Mouse (Mus musculus): Measurements from ENCODE around the gene Ptgfrn.

The Ptgfrn gene

DNA sequence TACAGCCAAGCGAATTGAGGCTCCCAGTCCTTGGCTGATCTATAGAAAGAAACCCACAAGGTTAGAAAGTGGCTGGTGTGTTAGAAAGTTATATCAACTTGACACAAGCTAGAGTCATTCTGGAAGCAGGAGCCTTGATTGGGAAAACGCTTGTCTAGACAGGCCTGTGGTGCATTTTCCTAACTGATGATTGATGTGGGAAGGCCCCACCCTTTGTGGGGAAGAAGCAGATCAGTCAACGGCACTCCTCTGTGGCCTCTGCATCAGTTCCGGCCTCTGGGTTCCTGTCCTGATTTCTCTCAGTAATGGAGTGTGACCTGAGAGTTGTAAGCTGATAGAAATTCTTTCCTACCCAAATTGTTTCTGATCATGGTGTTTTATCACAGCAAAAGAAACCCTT lies 76.4 kb downstream of the Ptgfrn start:
- DNase-seq: peak; percentile 57

DNA sequence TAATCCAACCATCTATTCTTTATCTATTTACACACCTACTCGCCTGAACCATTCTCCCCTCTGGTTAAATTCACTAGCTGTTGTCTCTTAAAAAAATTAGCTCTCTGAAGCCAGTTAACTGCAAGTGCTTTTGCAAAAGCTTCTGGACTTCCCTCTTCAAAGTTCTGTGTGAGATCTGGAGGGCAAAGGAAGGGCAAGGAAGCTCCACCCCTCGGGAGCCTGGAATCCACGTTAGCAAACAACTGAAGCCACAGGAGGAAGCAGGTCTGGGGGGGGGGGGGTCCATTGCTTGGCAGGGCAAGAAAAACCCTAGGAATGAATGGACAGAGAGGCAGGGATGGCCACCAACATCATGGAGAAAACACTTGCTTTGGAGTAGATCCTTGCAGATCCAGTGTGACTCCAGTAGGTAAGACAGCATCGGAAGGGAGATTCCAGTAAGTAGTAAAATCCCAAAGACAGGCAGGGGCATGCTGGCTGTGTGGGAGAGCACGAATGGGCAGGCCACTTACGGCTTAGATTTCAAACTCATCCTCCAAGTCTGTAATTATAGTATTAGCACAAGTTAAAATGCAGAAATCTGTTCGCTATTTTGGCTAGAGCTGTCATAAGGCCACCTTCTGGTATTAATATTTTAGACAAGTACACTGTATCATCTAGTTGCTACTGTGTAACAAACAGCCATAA lies 78.5 kb downstream of the Ptgfrn start:
- DNase-seq: peak; percentile 46

DNA sequence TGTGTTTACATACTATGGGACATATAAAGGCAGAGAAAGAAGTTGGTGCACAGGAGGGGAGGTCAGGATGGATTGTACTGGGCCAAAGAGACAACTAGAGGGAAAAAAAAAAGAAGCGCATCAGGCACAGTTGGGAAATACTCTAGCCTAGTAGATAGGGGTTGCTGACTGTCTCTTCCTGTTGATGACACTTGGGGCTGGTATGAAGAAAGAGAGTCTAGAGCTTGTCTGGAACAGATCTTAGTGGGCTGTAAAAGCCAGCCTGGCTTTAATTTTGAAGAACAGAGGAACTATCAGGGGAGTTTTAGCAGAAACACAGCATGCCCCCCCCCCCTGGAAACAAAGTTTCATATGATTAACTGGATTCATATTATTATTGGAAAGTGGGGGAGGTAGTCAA lies 79.4 kb downstream of the Ptgfrn start:
- no peak for DNase-seq

DNA sequence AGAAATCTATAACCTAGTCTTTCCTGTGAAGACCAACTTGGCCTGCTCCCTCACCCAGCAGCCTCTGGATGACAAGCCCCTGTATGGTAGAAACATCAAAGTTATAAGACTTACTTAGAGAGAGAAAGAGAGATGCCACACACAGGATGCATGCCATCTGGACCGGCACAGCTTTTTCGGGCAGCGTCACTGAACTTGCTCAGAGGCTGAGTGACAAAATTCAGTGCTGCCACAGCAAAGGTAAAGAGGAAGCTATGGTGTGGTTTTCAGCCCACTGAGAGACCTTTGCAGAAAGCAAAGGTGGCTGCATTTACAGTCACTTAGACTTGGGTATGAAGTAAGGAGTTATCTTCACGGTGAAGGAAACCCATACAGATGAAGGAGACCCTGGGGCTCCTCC lies 80.7 kb downstream of the Ptgfrn start, which contains the start of gene Cd101:
Gene Cd101, minus strand, starts transcription at position 218 of the 400 bp plus-strand sequence.
- DNase-seq: no peak

DNA sequence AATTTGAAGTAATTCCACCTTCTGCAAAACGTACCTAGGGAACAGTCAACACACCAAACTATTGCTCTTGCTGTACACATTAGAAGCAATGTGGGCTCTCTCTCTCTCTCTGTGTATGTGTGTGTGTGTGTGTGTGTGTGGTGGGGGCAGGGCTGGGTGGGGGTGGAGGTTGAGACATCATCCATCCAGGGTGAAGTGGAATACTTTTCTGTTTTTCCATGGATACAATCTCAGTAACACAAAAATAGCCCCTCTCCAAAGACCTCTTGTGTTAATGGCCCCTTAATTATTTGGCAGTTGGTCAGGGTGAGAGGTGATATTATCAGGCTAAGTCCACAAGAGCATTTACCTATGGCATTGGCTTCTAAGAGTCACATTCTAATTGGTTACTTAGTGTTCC lies 83.3 kb downstream of the Ptgfrn start:
- peak; percentile 32 for DNase-seq

DNA sequence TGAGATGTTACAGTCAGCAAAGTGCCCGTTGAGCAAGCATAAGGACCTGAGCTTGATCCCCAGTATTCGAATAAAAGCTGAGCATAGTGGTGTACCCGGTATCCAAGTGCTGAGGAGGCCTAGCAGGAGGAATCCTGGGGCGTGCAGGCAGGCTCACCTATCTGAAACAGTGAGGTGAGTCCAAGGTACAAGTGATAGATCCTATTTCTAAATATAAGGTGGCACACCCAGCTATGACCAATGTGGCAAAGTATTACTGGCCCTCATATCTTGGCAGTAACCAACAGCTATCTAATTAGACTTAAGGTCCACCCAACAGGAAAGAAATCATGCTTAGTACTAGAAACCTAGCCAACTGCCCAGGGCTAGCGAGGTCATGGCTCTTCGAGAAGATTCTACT lies 87.1 kb downstream of the Ptgfrn start:
- no peak for DNase-seq

DNA sequence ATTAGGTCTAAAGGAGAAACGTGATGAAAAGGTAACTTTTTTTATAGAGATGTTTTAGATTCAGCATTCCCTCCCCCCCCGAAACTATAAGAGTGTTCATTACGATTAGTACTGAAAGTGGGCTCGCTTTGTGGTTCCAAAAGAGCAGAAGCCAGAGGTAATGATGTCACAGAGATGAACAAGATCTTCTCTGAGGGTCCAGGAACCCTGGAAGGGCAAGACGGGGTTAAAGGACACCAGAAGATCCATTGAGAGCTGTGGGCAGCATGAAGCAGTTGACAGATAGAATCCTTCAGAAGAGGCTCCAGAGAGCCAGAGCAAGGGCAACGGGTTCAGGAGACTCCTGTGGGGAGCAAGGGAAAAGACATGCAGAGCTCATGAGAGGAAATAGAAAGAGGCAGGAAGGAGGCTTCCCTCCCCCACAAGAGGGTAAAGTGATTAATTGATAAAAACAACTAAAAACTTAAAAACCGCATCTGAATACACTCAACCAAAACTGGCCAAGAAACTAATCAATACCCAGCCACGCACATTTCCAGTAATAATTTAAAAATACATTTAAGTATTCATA lies 88.5 kb downstream of the Ptgfrn start:
- DNase-seq: no peak

DNA sequence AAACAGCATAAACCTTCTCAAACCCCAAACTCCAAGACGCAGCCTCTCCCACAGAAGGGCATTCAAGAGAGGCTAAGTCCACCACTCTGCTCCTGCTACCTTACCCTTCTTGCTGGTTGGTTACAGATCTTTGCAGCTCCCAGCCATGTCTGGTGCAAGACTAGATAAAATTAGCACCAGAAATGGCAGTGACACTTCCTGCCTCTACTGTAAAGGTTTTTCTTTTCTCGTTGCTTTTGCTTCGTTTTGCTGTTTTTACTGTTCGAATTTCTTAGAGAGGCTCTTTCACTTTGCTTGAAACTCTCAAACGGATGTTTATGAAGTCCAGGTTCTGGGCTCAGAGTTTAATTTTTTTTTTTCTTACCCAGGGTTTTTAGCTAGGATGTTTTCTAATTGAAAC lies 89.0 kb downstream of the Ptgfrn start:
- DNase-seq: no peak

DNA sequence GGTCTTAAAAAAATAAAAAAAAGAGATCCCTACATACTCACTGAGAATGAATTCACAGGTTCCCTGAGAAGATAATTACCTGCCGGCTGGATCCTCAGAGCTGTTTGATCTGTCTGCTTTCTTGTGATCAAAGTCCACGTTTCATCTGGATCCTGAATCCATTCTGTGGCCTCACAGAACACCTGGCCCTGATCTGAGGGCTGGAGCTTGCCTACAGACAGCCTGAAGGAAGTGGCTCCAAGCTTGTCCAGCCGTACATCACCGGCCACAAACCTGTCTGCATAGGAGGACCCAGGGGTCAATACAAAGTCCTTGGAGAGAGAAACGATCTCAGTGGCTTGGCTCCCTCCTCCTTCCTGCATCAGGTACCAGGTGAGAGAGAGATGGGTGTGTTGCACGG lies 91.6 kb downstream of the Ptgfrn start:
- DNase-seq: no peak

DNA sequence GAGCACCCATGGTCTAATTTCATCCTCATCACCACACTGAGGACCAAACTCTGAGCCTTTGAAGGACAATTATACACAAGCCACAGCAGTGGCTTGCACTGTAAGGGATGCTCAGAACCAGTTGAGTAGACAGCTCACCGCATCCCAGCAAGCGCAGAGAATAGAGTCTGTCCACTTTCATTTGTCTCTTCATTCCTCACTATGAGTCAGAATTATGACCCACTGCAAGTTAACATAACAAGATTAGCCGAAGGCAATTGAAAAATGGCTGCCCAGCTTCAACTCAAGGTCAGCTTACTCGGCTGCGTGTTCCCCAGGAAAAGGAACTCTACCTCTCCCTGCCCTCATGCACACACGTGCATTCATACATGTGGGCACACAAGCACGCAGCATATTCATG lies 94.0 kb downstream of the Ptgfrn start:
- no peak for DNase-seq

DNA sequence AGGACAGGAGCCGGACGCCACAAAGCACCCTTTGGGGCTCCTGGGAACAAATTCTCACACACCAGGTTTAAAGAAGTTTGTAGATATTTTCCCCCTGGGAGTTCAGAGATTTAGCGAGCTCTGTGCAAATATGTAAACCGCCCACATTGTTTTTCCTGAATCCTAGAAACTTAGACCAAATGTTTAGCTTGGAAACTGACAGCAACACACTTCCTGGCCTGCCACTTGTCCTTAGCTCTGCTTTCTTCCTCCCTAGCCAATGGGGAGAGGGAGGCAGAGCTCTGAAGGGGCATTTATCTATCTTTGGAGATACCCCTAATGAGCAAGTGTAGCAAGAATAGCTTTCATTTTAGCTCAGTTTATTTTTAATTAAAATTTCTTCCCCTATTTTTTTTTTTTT lies 94.8 kb downstream of the Ptgfrn start:
- no peak for DNase-seq

DNA sequence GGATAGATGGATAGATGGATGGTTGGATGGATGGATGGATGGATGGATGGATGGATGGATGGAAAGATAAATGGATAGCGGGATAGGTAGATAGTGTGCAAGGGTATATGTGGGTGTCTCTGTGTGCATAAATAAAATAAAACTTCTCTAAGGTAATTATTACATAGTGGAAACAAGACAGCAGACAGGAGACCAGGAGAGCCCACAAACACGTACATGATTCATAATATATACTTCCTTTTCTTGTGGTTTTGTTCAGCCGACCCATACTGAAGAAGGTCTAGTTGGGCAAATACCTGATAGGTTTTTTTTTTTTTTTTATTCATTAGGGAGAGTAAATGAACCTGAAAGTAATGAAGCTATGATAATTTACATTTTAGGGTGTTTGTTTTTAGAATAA lies 96.5 kb downstream of the Ptgfrn start:
- DNase-seq: no peak

DNA sequence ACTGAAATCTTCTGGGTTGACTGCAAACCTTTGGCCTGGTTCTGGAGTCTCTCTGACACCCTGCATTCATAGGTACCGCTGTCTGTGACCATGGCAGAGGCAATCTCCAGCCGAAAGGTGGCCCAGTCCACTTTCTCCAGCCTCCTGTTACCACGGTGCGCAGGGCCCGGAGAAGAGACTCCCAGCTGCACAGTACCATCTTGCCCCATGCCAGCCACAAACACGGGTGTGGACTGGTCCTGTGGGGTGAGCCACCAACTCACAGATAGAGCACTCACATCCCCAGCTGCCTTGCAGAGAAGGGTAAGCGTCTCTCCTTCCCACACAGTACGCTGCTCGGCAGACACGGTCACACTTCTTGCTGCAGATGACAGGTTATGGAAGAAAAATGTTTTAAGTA lies 97.1 kb downstream of the Ptgfrn start:
- DNase-seq: no peak

DNA sequence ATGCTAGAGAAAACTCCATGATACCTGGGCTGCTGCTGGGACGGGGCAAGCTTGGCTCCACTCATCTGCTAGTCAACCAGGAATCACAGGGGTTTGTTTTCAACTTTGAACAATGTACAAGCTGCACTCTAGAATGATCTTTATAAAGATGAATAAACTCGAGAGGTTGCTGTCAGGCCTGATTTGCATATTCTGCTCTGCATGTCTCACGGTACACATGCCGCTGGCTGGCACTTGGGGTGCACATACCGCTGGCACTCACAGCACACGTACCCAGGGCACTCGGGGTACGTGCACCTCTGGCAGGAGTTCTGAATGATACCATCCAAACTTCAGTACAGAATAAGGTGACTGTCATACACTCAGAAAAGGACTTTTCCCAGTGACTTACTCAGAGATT lies 97.5 kb downstream of the Ptgfrn start:
- no peak for DNase-seq

DNA sequence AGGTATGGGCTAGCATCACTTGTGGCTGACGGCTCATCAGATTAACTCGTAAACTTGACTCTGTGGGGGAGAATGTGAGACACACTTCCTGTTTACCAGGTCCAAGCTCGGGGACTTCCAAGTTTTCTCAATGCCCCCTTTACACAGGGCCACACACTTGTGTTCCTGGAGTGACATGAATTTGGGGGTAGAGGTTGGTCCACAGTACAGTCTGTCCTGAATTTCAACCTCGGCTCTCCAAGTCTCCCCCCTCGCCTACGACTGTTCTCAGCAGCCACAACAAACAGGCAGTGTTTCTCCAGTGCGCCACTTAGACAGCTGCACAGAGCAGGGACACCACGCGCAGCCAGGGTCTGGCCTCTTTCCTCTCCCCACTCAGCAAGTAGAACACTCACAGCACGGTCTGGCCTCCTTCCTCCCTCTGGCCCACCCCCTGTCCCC lies 97.9 kb downstream of the Ptgfrn start:
- DNase-seq: peak; percentile 60

DNA sequence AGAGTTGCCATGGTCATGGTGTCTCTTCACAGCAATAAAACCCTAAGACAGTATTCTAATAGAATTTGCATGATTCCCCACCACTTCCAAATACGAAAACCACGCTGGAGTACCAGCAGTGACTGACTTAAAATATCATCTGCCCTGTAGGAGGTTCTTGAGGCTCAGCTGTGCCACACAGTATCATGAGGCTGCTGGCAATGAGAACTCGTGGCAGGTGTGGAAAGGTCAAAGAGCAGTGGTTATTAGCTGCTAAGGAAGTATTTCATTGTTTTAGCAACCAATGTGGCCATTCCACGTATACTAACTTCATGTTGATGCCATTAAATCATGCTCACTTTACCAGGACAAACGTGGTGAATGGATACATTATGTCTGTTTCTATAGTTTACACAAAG lies 98.9 kb downstream of the Ptgfrn start:
- no peak for DNase-seq

DNA sequence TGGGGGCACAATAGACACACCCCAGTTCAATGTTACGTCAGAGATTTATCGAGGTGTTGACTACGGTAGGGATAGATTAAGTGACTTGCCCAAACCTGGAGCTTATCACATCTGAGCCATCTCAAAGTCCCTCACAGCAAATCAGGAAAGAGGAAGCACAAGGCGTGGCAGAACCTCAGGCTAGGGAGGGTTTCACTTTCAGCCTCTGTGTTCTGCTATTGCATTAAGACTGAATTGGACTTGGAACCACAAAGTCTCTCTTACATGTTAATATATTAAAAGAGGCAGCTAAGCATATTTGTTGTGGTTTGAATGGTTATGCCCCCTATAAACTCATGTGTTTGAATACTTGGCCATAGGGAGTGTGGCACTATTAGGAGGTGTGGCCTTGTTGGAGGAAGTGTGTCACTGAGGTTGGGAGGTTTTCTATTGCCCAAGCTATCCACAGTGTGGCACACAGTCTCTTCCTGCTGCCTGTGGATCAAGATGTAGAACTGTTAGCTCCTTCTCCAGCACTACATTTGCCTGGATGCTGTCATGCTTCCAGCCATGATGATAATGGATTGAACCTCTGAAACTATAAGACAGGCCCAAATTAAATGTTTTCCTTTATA lies 99.4 kb downstream of the Ptgfrn start:
- no peak for DNase-seq

DNA sequence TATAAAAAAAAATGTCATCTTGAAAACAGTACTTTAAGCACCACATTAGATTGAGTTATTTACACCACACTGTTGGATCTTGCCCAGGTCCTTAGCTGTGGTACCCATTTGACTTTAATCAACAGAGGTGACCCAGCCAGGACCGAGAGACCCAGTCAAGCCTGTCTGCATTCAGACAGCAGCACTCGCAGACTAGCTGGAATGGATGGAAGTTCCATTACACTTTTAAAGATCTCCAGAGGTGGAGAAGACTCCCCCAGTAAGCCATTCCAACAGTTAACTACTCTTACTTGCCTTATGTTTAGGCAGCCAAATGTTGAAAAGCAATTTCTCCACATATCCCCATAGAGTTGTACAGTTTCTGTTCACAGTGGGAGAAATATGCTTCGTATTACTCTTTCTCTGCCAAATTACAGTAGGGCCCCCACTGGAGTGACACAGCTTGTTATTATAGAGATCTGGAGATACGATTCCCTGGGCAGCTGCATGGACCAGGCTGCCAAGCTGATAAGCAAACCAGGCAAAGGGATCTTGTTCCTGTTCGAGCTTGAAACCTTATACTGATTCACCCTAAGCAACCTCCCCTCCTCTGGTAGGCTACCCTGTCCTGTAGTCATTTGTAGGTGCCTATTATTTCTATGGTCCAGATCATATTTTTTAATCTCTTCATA lies 102.8 kb downstream of the Ptgfrn start:
- DNase-seq: no peak

DNA sequence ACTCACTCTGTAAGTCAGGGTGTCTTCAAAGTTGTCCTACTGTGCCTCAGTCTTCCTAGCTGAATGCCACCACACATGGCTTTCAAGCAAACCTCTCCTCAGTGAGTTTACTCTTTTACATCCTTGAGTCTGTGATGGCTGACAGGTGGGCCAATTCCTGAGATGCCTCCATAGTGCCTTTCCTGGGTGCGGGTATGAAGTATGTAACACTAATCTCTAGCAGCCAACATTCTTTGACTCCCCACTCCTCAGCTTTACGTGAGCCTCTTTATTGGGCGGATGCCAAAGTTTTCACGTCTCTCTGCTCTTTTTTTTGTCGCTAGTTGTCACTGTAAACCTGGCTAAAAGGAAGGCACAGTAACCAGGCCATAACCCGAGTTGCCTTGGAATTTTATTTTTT lies 104.7 kb downstream of the Ptgfrn start:
- no peak for DNase-seq

DNA sequence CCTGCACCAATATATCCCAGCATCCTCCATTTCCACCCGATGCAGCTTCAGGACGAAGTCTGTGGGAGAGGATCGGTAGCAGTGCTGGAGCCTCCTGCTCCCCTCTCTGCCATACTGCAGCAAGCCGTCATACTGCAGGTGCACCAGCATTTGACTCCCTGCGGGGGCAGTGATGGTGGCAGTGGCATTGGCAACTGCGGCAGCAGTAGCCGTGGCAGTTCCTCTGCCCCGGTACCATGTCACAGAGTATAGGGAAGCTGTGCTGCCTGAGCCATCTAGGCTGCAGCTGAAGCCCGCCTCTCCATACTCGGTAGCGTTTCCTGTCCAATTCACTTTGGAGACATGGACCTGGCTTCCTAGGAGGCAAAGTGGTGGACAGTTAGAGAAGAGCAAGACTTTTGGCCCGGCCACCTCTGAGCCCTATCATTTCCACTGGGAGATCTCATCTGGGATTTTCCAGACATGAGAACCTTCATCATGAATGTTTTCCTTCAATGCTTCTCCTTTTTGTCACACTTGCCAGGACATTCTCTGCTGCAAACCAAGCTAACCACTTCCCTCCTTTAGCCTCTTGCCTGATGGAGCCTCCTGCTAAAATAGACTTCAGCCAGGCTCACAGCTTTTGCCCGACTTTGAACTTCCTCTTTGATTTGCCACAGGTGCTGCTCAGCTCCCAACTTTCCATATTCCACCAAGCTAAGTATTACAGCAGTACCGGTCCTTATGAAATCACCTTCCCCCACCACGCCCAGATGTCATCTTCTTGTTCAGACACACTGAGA lies 106.3 kb downstream of the Ptgfrn start:
- DNase-seq: no peak

DNA sequence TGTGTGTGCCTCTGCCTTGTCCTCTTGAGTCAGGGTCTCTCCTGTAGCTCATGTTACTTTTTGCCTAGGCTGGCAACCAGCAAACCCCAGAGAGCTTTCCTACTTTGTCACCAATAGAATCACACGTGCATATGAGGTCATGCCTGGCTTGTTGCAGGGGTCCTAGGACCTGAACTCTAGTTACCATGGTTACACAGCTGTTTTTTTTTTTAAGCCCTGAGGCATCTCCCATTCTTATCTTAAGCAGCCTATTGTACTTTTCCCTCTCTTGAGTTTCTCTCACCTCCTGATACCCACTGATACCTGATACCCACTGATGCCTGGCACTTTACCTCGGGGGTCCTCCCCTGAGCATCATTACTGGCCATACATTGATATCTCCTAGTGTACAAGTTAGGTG lies 110.3 kb downstream of the Ptgfrn start:
- no peak for DNase-seq

DNA sequence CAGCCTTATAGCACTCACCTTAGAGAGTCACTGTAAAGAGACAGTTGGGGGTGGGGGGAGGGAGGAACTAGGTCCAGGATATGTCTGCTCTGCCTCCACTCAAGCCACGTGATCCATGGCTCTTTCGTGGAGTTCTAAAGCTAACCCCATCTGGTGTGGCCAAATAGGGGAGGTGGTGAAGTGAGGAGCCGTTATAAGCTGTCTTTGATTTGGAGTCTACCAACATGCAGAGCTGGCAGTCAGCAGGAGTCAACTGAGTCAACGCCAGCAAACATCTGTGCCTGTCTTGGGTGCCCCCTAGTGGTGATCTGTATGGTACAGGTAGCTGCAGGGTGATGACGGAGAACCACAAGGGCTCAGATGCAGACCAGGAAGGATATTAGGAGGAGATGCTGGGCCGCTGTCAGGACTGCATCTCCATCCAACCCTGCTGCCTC lies 111.2 kb downstream of the Ptgfrn start:
- peak; percentile 87 for DNase-seq

All from lung, postnatal 10 days (tissue).